Mouse (Mus musculus) left cerebral cortex, adult 8-10 months (tissue): Measurements from ENCODE around the gene Chgb. TPM values are rescaled to one million over a fixed set of nuclear protein-coding genes. Genes with fewer than 3 reads are reported as not detected.

Experiments used
- DNase-seq, 2 experiments: peaks; one replicate each; pipeline ENCODE4 v3.0.0; 2022; ENCODE audit warnings: low spot score in 2 of 2
- total RNA-seq, 4 experiments: library from RNA; stranded (reverse); gene quantifications; 2 replicates each; pipeline ENCODE4 v1.2.4; 2022

The Chgb gene
- 100 to 1,000 TPM; 213 to 265 (median 237) TPM for total RNA-seq

GRCm38 (mm10) chr2:132780978-132781377 lies at the start of gene Chgb:
Gene Chgb (plus strand): TSS chr2:132781278.
- no peak for DNase-seq

GRCm38 (mm10) chr2:132732940-132733339 lies 48.1 kb upstream of the Chgb start:
- DNase-seq = no peak

- no peak for DNase-seq
These were observed 47.2 kb upstream of the Chgb start for GRCm38 (mm10) chr2:132733603-132734573.

- no peak for DNase-seq
These were observed 42.2 kb upstream of the Chgb start for GRCm38 (mm10) chr2:132738816-132739432.

GRCm38 (mm10) chr2:132741862-132742347 lies 39.2 kb upstream of the Chgb start:
- peak; percentile 45 to 84 for DNase-seq

- no peak for DNase-seq
These were observed 36.2 kb upstream of the Chgb start for GRCm38 (mm10) chr2:132744866-132745265.

- peak in 1 of 2 experiments; percentile 40 for DNase-seq
These were observed 35.0 kb upstream of the Chgb start for GRCm38 (mm10) chr2:132746108-132746507.

GRCm38 (mm10) chr2:132750726-132751125 lies 30.4 kb upstream of the Chgb start:
- no peak for DNase-seq

GRCm38 (mm10) chr2:132751141-132752066 lies 29.7 kb upstream of the Chgb start:
- DNase-seq = peak in 1 of 2 experiments; percentile 58

GRCm38 (mm10) chr2:132752398-132752797 lies 28.7 kb upstream of the Chgb start:
- DNase-seq = no peak

GRCm38 (mm10) chr2:132753137-132753536 lies 27.9 kb upstream of the Chgb start:
- no peak for DNase-seq

GRCm38 (mm10) chr2:132757911-132758310 lies 23.2 kb upstream of the Chgb start:
- DNase-seq = peak in 1 of 2 experiments; percentile 90

GRCm38 (mm10) chr2:132770822-132771221 lies 10.3 kb upstream of the Chgb start:
- no peak for DNase-seq

GRCm38 (mm10) chr2:132781439-132782068 lies 476 bp downstream of the Chgb start:
- DNase-seq = peak; percentile 74 to 86

- no peak for DNase-seq
These were observed 3.0 kb downstream of the Chgb start for GRCm38 (mm10) chr2:132784039-132784438.

- no peak for DNase-seq
These were observed 12.5 kb downstream of the Chgb start for GRCm38 (mm10) chr2:132793441-132794203.

- no peak for DNase-seq
These were observed 13.1 kb downstream of the Chgb start for GRCm38 (mm10) chr2:132794204-132794586.

- DNase-seq = no peak
These were observed 21.9 kb downstream of the Chgb start for GRCm38 (mm10) chr2:132802976-132803375.

GRCm38 (mm10) chr2:132815608-132816314 lies 34.7 kb downstream of the Chgb start, which contains the start of the genes Trmt6 and Mcm8:
Gene Trmt6 (minus strand): TSS chr2:132816055.
Gene Mcm8 (plus strand): TSS chr2:132816141.
- DNase-seq = peak; percentile 68 to 92
